Mouse (Mus musculus) spleen, postnatal 14 days (tissue): ENCODE data around the gene Crcp.
"Not testable (repeated sequence)": the region's sequence is repeated elsewhere in the genome, so short reads cannot be mapped to it uniquely, and the experiment has no call there.

Experiments used
- DNase-seq, 2 experiments: peaks; one replicate each; pipeline ENCODE4 v3.0.0; 2021 to 2022; ENCODE audit warnings: low spot score in 2 of 2

Crcp gene

DNA sequence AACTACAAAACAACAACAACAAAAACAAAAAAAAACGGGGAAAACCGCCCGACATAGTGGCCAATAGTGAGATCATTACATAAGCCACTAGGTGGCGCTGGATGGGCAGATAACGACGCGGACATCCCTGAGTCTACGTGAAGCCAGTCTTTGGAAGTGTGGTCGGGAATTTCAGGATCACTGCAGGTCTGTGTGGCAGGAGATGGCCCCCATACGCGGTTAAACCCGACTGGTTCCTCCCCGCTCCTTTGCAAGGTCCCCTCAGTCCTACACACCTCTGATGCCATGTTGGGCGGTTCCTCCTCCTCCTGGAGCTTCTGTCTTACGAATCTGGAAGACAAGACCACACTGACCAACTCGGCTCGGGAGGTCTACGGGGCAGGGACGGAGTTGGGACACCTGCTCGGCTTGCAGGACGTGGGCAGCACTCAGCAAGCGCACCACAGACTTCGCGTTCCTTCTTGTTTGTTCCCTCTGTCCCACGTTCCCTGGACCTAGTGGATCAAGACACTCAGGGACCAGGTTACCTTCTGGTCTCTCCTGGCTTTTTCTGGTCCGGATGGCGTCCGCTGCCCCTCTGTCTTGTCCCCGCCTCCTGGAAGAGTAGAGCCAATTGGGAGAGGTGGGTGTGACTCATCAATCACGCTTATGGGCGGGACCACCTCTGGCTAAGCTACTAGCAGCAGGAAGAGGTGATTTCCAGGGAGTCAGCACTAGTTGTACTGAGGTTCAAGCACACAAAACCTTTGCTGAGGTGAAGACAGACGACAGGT is 5.1 kb upstream of the Crcp start:
- peak; percentile 54 to 66 for DNase-seq

DNA sequence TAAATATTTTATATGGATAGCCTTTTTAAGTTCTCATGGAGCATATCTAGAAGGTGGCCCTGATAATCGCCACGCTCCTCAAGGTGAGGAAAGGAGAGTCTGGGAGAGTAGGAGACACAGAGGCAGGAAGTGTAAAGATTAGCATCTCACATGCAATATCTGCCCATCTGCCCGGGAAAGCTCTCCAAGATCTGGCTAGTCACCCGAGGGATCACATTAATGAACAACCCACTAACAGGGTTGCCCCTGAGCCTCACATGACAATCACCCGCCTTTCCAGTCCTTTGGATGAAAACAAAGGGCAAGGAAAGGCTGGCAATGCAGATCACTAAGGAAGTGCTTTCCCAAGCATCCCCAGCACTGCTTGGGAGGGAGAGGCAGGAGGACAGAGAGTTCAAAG is 2.0 kb upstream of the Crcp start:
- no peak for DNase-seq

DNA sequence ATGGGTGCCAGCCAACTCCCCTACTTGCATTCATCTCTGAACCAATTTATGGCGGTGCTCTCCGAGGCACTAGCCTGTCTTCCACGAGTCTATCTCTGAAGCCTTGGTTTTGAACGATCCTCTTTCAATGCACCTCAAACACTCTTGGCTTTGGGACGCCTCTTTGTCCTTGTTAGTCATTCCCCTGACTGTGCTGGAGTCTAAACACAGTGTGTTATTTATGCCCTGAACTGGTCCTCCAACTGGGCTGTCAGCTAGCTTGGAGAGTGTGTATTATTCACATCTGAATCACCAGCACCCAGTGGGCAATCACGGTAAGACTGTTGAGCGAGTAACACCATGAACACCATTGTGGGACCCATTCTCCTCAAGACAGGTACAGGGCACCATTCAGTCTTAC is 1.4 kb upstream of the Crcp start:
- no peak for DNase-seq

DNA sequence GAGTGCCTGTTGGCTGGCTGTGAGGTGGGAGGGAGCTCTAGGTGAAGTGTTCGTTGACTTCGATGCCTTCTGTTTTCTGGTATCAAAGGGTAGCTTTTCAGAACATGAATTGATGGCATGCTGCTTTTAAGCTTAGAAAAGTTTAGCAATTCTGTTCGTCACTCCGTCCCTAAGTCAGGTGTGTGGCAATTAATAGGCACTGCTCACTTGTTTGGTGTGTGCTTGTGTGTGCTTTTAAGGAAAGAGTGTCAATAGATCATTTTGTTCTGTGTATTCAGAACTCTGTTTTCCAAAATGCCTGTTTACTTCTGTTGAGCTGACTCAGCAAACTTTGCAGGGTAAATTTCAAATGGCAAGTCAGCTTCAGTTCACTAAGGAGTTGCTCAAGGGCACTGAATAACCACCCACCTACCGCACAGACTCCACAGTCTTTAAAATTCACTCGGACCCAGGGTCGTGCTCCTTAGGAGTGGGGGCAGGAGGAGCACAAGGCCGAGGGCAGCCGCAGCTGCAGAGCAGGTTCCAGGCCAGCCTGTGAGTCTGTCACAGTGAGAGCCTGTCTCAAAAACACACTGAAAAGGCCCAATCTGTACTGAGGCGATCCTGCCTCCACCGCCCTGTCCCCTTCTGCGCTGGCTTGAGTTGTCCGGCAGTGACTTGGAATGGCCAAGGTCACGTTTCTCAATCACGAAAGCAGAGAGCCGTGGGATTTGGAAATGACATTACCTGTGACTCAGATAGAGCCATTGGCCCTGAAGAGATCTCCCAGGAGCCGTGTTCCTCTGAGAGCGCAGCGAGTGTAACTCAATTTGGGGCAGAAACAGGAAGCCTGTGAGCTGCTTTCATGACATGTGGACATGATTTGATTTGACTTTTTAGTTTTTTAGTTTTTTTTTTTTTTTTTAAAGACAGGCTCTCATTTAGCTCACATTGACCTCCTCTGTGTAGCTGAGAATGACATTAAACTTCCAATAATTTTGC is 2.6 kb downstream of the Crcp start:
- DNase-seq, result no peak

DNA sequence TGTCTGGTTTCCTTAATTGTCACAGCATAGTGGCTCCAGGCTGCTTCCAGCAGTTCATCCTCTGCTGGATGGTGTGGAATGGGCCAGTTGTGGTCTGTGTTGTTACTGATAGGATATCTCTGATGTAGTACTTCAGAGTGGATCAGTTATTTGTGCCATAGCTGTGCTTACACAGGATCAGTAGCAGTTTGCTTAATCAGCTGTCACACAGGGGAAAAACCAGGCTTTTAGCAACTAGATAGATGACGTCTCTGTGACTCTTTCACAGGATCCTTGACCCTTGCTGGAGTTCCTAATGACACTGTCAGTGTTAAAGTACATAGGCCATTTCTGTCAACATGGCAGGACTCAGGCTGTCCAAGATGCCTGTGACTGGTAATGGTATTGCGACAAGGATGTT is 4.8 kb downstream of the Crcp start:
- no peak for DNase-seq

DNA sequence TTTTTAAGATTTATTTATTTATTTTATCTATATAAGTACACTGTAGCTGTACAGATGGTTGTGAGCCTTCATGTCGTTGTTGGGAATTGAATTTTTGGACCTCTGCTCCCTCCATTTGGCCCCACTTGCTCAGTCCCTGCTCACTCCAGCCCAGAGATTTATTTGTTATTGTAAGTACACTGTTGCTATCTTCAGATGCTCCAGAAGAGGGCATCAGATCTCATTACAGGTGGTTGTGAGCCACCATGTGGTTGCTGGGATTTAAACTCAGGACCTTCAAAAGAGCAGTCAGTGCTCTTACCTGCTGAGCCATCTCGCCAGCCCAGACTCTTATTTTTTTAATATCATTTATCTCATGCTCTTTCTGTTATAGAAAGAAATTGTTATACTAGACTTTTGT is 7.2 kb downstream of the Crcp start:
- not testable (repeated sequence) for DNase-seq

DNA sequence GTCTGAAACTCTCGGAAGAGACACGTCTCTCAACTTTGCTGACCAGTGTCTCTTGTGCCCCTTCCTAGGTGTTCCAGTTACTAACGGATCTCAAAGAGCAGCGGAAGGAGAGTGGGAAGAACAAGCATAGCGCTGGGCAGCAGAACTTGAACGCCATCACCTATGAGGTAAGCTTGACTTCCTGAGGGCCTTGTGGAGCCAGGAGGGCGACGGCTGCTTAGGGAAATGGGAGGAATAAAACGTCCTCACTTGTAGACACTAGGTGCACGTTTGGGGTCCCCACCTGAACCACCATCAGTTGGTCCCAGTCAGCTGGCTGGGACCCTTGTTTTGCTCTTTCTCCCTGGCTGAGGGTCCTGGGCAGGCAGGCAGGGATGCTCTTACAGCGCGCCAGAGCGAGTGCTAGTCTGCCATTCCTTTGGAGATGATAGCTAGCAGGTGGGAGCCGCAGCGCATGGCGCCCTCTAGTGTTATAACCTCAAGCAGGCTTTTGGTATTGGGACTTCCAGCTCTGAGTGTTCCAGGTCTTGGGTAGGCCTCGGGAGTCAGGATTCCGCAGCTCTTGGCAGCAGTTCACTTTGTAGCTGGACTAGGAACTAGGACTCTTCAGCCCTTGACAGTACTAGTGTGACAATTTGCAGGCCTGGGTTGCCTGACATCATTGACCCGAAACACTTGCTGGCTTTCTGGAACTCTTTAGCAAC is 8.8 kb downstream of the Crcp start:
- peak in 1 of 2 experiments; percentile 35 for DNase-seq

DNA sequence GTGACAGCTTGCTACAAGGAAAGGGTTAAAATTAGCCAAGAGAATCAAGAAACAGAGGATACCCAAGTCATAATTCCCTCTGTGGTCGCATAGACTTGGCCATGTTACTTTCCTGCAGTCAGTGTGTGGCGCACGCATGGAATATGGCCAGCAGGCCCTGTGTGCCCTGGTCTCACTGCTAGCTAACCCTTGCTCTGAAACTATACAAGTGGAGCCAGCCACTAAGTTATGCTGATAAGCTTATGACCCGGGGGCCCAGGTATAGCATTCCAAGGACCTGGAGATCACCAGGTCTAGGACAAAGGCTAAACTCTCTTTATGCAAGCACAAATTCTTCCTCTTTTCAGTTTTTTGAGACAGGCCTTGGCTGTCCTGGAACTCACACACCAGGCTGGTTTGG is 11.7 kb downstream of the Crcp start:
- no peak for DNase-seq

DNA sequence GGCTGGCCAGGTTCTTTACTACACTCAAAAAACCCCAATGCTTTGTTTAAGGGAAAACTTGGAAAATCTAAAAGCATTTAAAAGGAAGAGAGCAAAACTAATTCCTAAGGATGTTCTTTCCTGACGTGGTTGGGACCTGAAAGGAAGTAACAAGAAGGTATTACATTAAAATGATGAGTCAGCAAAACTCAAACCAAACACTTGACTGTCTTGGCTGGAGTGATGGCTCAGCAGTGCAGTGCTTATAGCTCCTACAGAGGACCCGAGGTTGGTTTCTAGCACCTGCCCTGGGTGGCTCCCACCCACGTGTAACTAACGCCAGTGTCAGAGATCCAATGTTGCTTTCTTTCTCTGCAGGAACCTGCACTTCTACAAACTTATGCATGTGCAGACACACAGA is 12.2 kb downstream of the Crcp start:
- no peak for DNase-seq

DNA sequence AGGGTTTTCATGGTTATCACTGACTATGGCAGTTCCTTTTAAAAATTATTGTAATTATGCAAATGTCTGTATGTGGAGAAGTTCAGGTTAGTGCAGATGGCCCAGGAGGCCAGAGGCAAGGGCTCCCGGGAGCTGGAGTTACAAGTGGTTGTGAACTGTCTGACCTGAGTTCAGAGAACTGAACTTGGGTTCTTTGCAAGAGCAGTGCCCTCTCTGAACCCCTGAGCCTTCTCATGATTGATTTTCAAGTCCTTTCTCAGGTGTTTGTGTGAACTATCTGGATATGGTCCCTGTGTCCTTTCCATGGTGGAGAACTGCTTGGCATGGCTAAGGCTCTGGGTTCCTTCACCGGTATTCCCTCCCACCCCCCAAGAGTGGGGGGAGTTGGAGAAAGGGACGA is 14.7 kb downstream of the Crcp start:
- no peak for DNase-seq

DNA sequence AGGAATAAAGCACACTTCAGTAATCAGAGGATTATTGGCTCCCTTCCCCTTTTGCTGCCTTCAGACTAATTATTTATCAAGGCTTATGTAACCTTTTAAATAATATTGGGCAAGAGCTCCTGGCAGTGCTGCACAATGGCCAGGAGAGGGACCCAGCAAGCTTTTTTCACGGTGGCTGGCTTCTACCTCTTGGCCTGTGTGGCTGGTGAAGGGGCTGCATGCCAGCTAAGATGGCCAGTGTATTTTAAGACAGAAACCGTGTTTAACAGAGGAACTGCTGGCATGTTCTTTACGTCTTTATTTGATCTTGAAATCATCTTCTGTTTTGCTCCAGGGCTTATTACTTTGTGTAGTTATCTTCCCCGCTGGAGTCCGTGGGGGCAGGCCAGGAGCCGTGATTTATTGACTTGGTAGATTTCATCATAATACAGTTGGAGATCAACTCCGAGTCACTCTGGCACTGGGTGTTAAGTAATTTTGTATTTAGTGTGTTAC is 15.2 kb downstream of the Crcp start:
- no peak for DNase-seq

DNA sequence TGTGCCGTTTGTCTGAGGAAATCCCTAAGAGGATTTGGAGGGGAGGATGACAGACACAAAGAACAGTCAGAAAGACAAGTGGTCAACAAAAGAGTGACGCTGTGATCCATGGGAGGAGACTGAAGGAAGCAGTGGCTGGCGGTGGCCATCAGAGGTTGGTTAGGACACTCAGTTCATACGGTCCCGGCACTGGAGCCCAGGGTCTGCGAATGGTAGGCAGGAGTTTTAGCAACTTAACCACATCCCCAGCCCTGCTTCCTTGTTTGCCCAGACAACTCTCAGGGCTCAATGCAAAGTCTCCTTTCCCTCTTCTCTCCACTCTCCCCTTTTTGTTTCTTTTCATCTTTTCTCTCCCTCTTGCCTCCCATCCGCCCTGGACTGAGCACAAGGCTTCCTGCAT is 17.0 kb downstream of the Crcp start:
- DNase-seq, result no peak

DNA sequence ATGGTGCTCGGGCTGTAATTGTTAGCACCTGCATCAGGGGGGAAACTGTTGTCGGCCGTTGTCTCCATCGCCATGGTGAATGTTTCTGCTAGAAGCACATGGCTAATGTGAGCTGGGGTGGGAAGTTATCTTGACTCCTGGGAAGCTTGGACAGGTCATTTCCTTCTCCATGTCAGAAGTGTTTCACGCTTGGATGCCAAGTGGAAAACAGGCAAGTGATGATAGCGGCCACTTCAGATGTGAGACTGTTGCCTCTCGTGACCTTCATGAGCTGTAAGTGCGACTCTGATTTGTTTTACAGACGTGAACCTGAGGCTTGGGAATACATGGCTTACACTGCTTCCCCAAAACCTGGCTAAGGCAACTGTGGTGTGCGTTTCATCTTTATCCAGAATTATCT is 17.5 kb downstream of the Crcp start:
- no peak for DNase-seq

DNA sequence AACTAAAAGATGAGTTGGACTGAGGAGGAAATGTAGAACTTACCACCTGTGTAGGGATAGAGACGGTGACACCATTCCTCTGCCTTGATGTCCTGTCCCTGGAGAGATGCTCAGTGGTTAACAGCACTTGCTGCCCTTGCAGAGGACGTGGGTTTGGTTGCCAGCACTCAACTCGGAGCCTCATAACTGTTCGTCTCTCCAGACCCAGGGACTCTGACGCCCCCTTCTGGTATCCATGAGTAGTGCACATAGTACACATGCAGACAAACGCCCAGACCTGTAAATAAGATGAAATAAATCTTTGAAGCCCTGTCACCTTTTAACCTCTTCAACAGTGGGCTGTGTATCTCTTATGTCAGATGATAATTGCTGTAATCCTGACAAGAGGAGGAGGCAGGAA is 17.9 kb downstream of the Crcp start:
- DNase-seq, result no peak

DNA sequence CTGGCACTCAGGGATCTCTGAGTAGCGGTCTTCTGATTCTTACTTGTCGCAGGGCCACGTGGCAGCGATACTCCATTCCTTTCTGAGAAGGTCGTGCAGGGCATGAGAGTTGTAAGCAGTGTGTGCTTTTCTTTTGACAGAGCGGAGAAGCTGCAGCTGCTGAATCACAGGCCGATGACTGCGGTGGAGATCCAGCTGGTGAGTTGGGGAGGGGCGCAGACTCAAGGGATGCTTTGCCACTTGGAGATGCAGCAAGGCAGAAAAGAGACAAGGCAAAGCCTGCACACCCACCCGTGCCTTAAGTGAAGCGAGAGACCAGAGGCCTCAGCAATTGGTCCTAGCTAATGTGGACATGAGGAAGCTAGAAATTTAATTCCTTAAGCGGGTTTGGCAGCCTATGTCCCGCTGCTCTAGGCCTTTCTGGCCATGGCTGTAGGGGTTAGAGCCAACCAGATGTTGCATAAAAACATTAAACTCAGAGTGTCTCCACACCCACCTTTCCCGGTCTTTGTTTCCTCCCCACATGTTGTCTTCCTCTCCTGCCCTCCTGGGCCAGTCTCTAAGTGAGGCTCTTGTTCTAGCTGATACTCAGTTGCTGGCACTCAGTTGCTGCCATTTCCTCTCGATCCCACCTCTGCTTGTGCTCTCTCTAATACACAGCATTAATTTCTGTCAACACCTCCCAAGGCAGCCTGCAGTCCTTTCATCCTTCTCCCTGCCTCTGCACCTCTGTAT is 19.9 kb downstream of the Crcp start:
- no peak for DNase-seq

DNA sequence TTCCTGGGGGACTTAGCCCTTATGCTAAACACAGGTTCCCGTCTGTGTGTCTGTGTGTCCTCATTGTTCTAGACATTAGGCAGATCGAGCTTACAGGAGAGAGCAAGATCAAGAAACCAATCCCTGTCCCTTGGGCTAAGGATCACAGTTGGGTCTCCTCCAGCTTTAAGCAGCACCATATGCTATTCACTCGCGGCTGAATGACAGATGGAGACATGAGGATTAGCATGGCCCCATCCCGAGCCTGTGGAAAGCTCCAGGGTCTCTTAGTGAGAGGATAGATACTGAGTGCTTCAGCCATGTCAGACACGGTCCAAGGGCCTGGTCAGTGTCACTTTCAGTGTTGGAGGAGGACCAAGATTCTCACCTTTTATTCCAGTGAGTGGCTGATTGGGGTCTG is 21.3 kb downstream of the Crcp start:
- no peak for DNase-seq

DNA sequence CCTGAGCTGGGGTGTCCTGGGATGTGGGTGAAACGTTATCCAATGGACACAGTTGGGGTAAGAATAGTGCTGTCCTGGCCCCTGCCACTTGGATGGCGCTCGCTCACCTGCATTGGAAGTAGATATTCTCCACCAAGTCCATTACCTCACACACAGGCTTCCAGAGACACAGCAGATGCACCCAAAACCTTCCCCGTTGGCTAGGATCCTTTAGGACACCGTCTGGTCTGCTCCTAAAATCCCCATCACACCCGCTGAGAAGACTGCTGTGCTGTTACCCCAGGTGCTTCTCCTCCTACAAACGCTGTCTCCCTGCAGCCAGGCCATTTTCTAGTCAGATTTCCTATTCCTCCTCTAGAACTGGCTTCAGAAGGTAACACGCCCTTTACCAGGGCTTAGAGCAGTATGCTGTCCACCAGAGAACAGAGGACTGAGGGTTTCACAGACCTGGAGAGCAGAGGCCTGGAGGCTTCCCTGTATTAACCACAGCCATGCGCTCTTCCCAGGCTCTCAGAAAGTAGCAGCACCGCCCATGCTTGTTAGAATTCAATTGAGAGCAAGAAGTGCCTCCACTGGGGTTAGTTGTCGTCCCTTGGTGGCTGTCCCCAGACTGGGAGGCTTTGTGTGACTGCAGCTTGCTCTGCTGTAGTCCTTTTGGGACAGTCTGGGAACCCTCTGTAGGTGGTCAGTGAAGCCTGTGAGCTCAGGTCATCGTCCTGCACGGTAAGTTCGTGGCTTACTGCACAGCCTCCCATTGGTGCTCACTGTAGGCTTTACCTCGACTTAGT is 22.2 kb downstream of the Crcp start:
- no peak for DNase-seq

DNA sequence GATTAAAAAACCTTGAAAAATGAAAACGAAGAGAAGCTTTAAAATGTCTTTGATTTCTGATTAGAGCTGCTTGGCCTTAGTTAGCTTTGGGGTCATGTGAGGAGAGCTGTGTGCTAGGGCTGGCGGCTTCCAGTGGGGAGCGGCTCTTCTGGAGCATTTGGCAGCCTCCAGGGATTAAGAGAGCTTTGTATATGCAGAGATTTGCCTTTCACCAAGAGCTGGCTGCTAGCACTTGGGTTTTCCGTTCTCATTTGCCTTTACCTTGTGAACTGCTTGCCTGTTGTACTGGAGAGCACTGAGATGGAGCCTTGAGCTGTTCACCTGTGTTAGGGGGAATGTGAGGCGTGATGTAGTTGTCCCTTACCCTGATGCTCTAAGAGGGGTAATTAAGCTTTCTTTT is 23.4 kb downstream of the Crcp start:
- DNase-seq, result no peak

DNA sequence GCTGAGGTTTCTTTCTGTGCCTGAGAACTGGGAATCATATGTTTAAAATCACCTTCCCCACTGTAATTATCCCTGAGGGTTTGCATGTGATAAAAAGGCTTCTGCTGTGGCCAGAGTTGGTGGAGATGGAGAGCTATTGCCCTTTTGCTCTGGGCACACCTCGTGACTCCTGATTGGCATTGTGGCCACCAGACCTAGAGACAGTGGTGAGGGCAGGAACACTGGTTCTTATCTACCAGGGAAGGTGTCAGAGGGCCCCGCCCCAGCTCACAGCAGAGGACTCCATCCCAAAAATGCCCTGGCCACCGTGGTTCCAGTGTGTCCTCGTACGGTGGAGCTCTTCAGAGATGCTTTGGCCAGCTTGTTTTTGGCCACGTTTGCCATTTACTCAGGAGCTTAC is 23.9 kb downstream of the Crcp start:
- no peak for DNase-seq

DNA sequence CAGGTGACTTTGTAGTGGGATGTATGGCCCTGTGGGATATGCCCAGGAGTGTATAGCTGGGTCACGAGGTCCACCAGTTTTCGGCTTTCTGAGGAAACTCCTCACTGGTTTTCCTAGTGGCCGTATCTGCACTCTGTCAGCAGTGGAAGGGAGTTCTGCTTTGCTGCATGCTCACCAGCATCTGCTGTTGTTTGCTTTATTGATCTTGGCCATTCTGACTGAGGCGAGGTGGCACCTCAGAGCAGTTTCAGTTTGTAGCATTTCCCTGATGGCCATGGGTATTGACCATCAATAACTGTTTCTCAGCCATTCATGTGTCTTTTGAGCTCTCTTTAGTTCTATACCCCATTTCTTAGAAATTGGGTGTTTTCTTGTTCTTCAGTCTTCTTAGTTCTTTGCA is 26.6 kb downstream of the Crcp start:
- DNase-seq, result no peak

DNA sequence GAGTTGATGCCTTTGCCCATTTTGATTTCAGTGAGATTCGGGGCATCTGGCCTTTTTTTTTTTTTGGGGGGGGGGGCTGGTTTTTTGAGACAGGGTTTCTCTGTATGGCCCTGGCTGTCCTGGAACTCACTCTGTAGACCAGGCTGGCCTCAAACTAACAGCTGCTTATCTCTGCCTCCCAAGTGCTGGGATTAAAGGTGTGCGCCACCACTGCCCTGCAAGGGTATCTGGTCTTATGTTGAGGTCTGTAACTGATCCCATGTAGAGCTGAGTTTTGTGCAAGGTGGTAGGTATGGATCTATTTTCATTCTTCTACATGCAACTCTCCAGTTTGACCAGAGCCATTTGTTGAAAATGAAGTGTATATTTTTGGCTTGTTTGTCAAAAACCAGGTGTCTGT is 27.2 kb downstream of the Crcp start:
- no peak for DNase-seq
